Mouse (Mus musculus): Measurements from ENCODE around the gene Map3k21. TPM values are rescaled to one million over a fixed set of nuclear protein-coding genes. Genes with fewer than 3 reads are reported as not detected.

The Map3k21 gene
- polyA plus RNA-seq, 1 experiment = not detected

- Histone ChIP-seq H3K27ac (replicated peaks; ENCODE audit: low read depth, low read length) (no peak overlapping the region), H3K4me3 (ENCODE audit: insufficient read depth, low read depth, low read length) (no peak overlapping the region), H3K4me1 (ENCODE audit: control insufficient read depth, insufficient read depth, insufficient read length, low read length) (no peaks in the 10 kb centered on the region)
These were observed 70.6 kb downstream of the Map3k21 start for GRCm38 (mm10) chr8:125980826-125981225.

GRCm38 (mm10) chr8:125983515-125983914 is 73.3 kb downstream of the Map3k21 start:
- no peak overlapping the region for H3K4me3 ChIP-seq (ENCODE audit: insufficient read depth, low read depth, low read length)
- no peaks in the 10 kb centered on the region for H3K4me1 ChIP-seq (ENCODE audit: control insufficient read depth, insufficient read depth, insufficient read length, low read length)
- no peak overlapping the region for H3K27ac ChIP-seq (replicated peaks; ENCODE audit: low read depth, low read length)

GRCm38 (mm10) chr8:125984140-125984539 is 73.9 kb downstream of the Map3k21 start:
- Histone ChIP-seq H3K4me1 (ENCODE audit: control insufficient read depth, insufficient read depth, insufficient read length, low read length) (no peaks in the 10 kb centered on the region), H3K4me3 (ENCODE audit: insufficient read depth, low read depth, low read length) (no peak overlapping the region), H3K27ac (replicated peaks; ENCODE audit: low read depth, low read length) (no peak overlapping the region)

GRCm38 (mm10) chr8:125985364-125985763 is 75.1 kb downstream of the Map3k21 start:
- H3K4me1 ChIP-seq (ENCODE audit: control insufficient read depth, insufficient read depth, insufficient read length, low read length) = no peaks in the 10 kb centered on the region
- H3K4me3 ChIP-seq (ENCODE audit: insufficient read depth, low read depth, low read length) = no peak overlapping the region
- H3K27ac ChIP-seq (replicated peaks; ENCODE audit: low read depth, low read length) = no peak overlapping the region

- H3K27ac ChIP-seq (replicated peaks; ENCODE audit: low read depth, low read length) = no peak overlapping the region
- H3K4me3 ChIP-seq (ENCODE audit: insufficient read depth, low read depth, low read length) = no peak overlapping the region
- no peaks in the 10 kb centered on the region for H3K4me1 ChIP-seq (ENCODE audit: control insufficient read depth, insufficient read depth, insufficient read length, low read length)
These were observed 76.8 kb downstream of the Map3k21 start for GRCm38 (mm10) chr8:125986999-125987589.

- H3K4me3 ChIP-seq (ENCODE audit: insufficient read depth, low read depth, low read length) = no peak overlapping the region
- H3K4me1 ChIP-seq (ENCODE audit: control insufficient read depth, insufficient read depth, insufficient read length, low read length) = no peaks in the 10 kb centered on the region
- H3K27ac ChIP-seq (replicated peaks; ENCODE audit: low read depth, low read length) = no peak overlapping the region
These were observed 77.7 kb downstream of the Map3k21 start for GRCm38 (mm10) chr8:125987996-125988395.

- Histone ChIP-seq H3K4me3 (ENCODE audit: insufficient read depth, low read depth, low read length) (no peak overlapping the region), H3K27ac (replicated peaks; ENCODE audit: low read depth, low read length) (no peak overlapping the region), H3K4me1 (ENCODE audit: control insufficient read depth, insufficient read depth, insufficient read length, low read length) (no peaks in the 10 kb centered on the region)
These were observed 83.4 kb downstream of the Map3k21 start for GRCm38 (mm10) chr8:125993636-125994035.

- Histone ChIP-seq H3K4me1 (ENCODE audit: control insufficient read depth, insufficient read depth, insufficient read length, low read length) (no peaks in the 10 kb centered on the region), H3K27ac (replicated peaks; ENCODE audit: low read depth, low read length) (no peak within 1 kb of the TSS), H3K4me3 (ENCODE audit: insufficient read depth, low read depth, low read length) (no peak within 1 kb of the TSS)
These were observed 85.1 kb downstream of the Map3k21 start, which contains the start of gene Kcnk1 for GRCm38 (mm10) chr8:125995101-125995986. TSS of gene Kcnk1 (plus strand) at chr8:125995170.

GRCm38 (mm10) chr8:125996031-125996839 is 86.0 kb downstream of the Map3k21 start:
- Histone ChIP-seq H3K4me1 (ENCODE audit: control insufficient read depth, insufficient read depth, insufficient read length, low read length) (no peaks in the 10 kb centered on the region), H3K27ac (replicated peaks; ENCODE audit: low read depth, low read length) (no peak overlapping the region), H3K4me3 (ENCODE audit: insufficient read depth, low read depth, low read length) (no peak overlapping the region)

- no peak overlapping the region for H3K27ac ChIP-seq (replicated peaks; ENCODE audit: low read depth, low read length)
- H3K4me3 ChIP-seq (ENCODE audit: insufficient read depth, low read depth, low read length) = no peak overlapping the region
These were observed 86.7 kb downstream of the Map3k21 start for GRCm38 (mm10) chr8:125996980-125997379.

More at GRCm38 (mm10) chr8:125996980-125997379, 86.7 kb downstream of the Map3k21 start:
- H3K4me1 ChIP-seq (ENCODE audit: control insufficient read depth, insufficient read depth, insufficient read length, low read length) = no peaks in the 10 kb centered on the region

Other genes starting within 250 kb of the Map3k21 start
- gene Map10, start 240.6 kb upstream of the Map3k21 start, polyA plus RNA-seq (2012; ENCODE audit: insufficient read depth, insufficient read length, missing spikeins) = 0.48 and 0.75 TPM in 2 replicates
- 9.6 and 13.7 TPM in 2 replicates for gene Ntpcr, start 180.5 kb upstream of the Map3k21 start, polyA plus RNA-seq (2012; ENCODE audit: insufficient read depth, insufficient read length, missing spikeins)
- gene Pcnx2, start 12.1 kb upstream of the Map3k21 start, polyA plus RNA-seq (2012; ENCODE audit: insufficient read depth, insufficient read length, missing spikeins) = not detected in 2 replicates
- gene Kcnk1, start 84.7 kb downstream of the Map3k21 start, polyA plus RNA-seq (2012; ENCODE audit: insufficient read depth, insufficient read length, missing spikeins) = not detected in 2 replicates